Mouse (Mus musculus) retina, postnatal 1 day (tissue): ENCODE measurements around the gene Lamb1.

Source experiments
- DNase-seq: peaks from one replicate; pipeline ENCODE4 v3.0.0-alpha.2; 2012

The Lamb1 gene

DNA sequence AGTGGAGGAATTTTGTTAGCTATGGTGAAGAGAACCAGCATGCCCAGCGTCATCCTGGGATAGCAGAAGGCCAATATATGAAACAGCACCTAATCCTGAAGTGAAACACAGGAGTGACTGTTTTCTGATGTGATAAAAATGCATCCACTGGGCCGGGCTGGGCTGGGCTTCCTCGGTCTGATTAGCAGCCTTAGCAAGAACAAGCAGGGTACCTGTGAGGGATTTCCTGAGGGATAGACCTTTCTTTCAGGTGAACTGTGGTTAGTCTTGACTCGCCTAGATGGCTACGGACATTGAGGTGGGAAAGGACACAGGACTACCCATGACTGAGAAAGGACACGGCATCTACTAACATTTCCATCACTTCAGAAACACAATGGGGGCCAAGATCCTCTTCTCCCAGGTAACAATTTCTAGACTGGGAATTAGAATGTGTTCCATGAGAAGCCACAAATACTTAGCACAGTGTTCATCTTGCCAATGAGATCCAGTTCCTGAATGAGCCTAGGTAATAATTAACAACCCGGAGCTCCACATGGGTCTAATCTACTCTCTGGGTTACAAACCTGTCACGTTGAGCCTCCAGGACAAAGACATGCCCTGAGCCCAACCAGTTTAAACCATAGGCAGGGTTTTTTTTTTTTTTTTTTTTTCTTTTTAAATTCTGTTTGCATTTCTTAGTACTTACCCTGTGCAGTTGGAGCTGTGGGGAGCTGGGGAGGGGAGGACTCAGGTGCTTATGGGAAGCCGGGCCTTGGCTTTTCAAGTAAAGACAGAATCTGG lies 8.7 kb upstream of the Lamb1 start:
- no peak for DNase-seq

DNA sequence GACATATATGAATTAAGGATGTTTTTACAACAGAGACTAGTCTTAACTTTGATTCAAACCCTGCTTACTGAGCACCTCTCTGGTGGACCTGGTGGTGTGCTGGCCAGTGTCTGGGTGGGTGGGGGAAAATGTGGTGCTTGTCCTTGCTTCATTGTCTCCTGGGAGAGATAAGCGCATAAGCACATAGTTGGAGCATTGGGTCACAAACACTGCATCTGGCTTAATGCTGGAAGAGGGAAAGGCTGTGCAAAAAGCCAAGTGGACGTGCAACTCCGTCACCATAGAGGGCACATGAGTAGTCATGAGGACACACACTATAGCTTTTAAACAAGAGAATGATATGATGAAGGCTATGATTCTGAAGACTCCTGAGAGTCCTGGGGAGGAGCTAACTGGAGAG lies 3.2 kb upstream of the Lamb1 start:
- no peak for DNase-seq

DNA sequence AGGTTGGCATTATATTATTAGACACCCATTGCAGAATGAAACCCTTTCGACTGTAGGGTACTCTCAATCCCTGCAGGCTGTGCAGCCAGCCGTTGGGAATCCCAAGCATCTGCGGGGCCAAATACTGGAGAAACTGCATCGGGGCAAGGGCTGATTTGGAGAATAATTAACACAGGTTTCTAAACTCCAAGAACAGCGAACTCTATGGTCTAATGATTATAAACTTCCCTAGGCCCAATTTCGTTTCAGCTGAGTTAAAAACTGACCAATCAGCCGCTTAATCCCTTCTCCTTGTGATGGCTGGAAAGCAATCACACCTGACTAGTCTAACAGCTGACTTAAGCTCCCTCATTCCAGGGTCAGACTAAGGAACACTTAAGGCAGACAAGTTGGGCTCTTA lies 1.1 kb upstream of the Lamb1 start:
- DNase-seq = no peak

DNA sequence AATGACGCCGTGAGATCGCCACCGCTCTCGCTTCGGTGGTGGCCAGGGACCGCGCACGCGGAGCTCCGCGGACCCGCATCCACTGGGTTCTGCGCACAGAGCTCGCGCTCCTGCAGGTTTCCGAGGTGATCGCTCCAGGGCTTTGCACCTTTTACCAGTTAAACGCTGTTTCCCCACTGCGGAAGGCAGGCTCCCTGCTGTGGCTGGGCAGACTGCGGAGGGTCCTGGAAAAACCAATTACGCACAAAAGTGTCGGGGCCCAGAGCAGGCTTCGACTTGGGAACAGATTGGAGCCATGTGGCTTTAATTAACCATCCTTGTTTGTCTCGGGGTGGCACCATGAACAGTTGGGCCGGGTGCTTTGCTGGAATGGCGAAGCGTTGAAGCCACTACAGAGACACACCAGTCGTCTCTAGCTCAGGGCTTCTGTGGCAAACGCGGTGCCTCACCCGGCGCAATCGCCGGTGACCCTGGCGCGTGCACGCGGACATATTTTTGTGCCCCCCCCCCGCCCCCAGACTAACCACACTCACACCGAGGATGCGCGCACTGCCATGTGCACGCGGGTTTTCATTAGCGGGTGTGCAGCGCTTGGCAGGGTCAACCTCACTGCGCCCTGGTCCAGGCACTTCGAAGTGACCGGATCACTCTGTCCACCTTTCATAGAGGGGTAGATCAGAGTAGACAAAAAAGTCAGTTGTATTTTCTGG lies 843 bp downstream of the Lamb1 start:
- DNase-seq = peak; percentile 44

DNA sequence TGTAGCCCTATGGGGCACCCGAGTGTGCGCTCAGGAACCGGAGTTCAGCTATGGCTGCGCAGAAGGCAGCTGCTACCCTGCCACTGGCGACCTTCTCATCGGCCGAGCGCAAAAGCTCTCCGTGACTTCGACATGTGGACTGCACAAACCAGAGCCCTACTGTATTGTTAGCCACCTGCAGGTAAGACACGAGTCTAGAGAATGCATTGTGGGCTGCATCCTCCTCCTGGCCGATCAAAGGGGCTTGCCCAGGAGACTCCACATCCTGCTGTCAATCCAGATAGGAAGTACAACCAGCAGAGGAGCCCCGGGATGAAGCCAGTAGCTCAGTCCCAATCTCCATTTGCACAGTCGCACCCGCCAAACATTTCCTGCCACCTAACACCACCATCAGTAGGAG lies 1.7 kb downstream of the Lamb1 start:
- no peak for DNase-seq

DNA sequence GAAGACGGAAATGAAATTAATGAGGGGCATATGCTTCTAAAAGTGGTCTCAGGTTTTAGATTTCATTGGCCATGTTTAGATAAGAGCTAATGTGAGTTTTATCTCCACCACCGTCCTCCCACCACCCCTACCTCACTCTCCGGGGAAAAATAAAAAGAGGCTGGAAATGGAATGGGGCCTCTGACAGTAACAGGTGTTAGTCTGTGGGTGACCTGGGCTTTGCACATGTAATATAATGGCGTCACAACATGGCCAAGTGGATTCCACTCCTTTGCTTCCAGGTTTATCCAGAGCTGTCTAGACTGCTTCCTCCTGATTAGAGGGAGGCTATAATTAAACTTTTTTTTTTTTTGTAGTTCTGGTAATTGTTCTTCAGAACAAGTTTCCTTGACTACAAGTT lies 2.3 kb downstream of the Lamb1 start:
- no peak for DNase-seq

DNA sequence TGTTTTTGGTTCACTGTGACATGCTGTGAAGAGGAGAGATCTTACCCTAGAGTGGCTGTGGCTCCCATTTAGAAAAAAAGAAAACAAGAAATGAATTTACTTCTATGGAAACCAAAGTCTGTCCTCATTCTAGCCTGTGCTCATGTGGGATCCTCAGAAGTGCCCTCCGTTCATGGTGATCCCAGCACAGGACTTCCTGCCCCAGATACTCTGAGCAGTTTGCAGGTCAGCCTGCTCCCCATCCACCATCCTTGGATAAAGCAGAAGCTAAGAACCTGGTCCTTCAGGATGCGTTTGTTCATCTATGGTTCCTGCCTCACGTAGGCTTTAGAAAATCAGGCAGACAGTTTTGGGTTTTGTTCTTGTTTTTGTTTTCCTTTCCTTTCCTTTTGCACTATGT lies 3.3 kb downstream of the Lamb1 start:
- DNase-seq = no peak

DNA sequence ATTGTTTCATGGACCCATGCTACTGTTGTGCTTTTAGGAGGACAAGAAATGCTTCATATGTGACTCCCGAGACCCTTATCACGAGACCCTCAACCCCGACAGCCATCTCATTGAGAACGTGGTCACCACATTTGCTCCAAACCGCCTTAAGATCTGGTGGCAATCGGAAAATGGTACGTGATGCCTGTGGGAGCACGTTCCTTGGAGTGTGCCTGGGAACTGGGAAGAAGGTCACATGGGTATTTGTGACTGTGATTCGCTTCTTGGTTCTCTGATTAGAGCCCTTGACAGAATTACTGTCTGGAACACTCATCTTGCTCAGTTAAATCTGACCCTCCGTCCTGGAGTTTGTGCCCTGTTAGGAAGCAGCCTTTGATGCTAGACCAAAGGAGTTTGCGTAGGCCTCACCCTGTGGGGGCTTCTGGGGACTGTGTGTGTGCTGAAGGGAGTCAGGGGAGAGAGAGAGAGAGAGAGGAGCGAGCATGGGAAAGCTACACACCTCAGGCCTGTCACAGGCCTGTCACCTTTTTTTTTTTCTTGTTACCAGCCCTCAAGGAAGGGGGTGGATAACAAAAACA lies 4.1 kb downstream of the Lamb1 start:
- DNase-seq = no peak

DNA sequence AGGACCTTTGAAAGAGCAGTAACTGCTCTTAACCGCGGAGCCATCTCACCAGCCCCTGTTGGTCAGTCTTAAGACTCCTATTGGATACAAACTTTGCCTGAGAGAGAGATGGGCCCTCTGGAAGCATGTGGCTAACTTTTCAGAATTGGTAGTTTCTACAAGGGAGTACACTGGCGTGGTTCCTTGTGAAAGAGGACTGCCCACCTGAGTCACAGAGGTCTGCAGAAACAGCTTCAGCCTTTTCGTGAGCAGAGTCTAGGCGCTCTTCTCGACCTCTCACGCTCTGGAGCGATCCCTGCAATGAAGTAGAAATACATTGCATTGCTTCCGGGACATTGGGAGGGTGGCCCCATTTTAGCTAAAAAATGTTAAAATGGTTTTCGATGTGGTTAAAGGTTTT lies 5.3 kb downstream of the Lamb1 start:
- no peak for DNase-seq

DNA sequence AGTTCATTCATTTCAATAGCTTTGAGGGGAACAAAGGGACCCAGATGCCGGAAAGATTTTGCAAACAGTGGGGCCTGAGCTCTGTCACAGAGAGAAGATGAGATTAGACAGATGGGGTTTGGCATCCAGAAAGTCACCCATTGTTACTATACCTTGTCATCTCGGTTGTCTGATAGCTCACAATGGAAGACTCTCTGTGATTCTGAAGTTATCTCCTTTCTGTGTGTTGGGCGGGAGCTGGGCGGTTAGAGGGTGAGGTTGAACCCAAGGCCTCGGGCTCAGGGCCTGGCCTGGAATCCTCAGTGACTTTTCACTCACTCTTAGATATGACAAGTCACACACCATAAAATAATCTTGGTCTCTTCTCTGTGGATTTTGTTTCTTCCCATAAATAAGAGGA lies 5.7 kb downstream of the Lamb1 start:
- DNase-seq = no peak

DNA sequence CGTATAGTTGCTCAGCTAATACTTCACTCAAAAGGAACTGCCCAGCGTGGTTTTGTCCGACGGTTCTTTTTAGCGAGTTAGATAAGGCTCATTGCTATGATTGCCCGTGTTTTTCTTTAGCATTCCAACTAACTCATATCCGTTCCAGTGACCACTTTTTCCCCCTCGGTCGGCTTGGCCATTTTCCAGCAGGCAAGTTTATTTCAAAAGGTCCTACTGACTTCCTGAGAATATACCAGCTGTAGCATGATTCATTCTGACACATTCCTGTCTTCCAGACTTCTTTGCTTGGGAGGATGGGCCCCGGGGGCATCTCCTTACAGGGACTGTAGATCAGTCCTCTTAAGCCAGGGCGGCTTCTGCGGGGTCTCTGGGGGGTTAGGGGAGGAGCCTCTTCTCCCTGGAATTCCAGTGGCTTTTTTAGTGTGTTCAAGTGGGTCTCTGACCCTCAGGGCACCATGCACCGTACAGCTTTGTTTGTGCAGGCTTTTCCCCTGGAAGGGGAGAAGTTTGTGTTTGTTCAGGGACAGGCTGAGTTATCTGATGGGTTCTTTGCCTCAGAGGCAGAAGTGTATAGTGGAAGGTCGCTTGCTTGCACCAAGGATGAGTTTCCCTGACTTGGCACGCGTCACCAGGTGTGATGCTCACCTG lies 6.5 kb downstream of the Lamb1 start:
- DNase-seq = peak; percentile 63

DNA sequence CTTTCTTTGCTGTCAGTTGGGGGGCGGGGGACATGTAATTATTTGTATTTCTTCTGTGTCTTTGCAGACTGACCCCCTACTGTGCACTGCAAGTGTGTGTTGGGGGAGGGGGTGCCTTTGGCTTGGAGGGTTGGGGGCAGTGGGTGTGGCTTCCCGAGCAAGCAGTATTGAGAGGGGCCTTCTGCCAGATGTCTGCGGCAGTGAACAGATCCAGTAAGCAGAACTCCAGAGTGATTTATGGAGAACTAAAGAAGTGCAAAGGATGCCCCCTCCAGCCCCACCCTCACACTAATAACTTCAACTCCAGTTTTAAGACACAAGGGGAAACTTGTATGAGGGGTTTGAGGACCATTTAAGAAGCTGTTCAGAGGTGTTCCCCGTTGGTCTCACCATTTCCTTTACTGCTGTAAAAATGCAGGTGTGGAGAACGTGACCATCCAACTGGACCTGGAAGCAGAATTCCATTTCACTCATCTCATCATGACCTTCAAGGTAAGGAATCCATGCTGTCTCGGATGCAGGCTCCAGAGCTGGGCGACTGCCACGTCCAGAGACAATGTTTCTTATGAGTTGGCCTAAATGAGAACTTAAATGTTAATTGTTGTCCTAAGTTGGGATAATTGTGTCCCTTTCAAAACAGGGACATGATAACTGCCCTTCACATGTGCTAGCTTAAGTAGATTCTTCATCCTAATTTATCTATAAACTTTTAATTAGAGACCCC lies 7.1 kb downstream of the Lamb1 start:
- no peak for DNase-seq

DNA sequence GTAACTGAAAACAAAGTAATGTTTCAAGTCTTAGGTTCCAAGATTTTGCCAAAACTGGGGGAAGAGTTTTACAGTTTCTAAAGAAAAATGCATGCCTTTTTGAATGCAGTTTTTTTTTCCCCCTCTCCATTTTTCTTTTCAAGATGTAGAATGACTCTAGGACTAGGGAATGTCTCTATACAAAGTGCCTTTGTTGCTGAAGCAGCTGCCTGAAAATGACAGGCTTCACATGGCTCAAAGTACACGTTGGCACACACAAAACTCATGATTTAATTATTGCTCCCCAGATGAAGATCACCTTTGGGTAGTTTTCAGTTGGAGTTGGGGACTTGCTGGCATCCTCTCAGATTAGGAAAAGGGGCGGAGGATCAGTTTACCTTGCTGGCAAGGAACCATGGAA lies 7.8 kb downstream of the Lamb1 start:
- no peak for DNase-seq

DNA sequence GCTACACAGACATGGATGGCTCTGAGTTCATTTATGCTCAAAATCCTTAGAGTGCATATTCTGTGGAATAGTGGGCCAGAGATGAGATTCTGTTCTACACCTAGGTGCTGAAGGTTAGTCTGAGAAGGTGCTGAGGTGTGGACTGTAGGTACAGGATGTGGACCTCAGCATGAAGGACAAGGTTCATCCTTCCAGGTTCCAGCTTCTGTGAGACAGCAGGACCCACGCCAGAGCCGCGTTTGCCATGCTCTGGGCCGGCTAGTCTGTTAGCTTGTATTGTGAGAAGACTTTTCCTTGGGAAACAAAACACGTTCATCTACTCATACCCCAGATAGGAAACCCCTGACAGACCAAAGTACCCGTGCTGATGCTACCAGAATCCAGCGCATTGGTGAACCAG lies 8.6 kb downstream of the Lamb1 start:
- DNase-seq = no peak

DNA sequence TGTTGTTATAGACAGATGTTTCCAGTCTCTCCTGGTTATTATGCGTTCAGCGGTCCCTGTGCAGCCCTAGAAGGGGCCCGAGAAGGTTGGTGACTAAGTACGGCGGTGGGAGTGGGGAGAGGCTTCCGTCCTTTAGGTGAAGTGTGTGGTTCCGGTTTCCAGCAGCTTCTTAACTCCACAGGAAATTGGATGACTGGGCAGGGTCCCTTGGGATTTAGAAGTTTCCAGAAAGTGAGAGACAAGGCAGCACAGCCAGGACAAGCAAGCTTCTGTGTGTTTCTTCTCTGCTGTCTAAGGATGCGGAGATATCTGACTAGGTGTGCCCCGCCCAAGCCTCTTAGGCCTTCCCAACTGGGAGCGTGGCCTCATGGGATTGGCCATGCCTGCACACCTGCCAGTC lies 10.4 kb downstream of the Lamb1 start:
- DNase-seq = no peak

DNA sequence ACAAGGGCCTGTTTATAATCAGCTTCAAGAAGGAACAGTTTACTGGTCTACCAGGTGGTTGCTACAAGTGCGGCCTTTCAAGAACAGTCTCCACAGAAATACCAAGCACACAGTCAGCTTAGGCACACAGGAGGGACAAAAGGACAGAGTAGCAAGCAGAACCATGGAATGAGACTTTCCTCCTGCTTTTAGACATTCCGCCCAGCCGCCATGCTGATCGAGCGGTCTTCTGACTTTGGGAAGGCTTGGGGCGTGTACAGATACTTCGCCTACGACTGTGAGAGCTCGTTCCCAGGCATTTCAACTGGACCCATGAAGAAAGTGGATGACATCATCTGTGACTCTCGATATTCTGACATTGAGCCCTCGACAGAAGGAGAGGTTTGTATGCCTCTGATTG lies 13.2 kb downstream of the Lamb1 start:
- DNase-seq = no peak

DNA sequence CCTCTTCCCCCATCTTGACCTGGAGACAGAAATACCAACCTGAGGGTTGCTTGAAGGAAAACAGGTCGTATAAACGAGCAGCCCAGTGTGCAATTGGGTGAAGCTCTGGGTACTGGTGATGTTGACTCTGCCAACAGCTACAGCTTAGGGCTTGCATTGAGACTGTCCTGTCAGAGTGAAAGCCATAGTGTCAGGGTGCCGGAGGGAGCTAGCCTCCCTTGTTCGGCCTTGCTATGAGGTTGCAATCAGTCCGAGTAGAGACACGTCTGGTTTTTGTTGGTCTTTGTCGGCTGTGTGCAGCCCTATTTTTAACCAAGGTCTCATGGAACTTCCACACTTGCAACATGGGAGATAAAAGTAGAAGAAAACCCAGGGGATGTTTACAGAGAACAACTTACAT lies 15.3 kb downstream of the Lamb1 start:
- no peak for DNase-seq

DNA sequence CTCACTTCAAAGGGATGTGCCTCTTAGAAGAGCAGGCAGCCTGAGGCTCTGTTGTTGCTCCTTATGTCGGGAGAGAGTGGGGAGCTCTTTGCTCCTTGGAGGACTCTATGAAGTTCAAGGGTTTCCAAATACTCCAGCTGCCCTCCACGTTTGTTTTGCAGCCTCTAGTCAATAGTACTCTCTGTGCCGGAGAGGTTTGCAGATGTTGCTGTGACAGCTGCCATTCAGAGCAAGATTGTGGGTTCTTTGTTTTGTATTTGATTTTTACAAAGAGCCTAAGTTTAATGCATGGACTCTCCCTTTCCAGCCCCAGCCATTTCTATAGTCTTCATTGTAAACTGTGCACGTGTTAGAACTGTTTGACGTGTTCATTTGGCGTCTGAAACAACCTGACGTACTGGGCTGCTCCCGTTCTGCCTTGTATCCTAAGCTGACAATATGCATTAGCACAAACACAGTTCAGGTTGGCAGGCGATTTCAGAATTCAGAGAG lies 16.1 kb downstream of the Lamb1 start:
- DNase-seq = no peak

DNA sequence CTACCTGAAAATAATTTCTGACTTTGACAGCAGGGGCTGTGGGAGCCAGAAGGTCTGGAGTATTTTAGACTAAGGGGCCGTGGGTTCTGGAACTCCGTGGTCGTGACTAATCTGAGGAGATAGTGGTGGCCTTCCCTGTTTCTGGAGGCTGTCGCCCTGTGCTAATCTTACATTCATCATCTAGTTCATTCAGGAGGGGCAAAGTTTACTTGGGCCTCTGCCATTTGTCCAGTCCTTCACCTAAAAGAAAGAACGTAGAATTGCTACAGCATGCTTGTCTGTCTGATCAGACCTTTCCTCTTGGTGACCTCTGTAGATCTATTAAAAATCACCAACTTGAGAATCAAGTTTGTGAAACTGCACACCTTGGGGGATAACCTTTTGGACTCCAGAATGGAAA lies 17.2 kb downstream of the Lamb1 start:
- no peak for DNase-seq

DNA sequence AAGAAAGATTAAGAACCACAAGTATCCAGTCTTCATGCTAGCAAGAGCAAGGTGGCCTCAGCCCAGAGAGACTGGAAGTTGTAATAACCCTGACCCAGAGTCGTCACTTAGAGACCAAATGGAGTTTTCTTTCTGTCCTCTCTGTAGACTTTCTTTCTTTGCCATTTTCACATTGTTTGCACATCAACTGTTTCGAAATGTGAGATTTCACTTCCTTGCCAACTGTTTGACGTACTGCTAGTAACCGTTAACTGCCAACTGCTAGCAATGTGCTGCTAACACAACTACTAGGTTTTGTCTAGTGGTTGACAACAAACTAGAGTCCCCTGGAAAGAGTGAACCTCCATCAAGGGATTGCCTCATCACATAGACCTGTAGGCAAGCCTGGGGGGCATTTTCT lies 18.1 kb downstream of the Lamb1 start:
- no peak for DNase-seq

DNA sequence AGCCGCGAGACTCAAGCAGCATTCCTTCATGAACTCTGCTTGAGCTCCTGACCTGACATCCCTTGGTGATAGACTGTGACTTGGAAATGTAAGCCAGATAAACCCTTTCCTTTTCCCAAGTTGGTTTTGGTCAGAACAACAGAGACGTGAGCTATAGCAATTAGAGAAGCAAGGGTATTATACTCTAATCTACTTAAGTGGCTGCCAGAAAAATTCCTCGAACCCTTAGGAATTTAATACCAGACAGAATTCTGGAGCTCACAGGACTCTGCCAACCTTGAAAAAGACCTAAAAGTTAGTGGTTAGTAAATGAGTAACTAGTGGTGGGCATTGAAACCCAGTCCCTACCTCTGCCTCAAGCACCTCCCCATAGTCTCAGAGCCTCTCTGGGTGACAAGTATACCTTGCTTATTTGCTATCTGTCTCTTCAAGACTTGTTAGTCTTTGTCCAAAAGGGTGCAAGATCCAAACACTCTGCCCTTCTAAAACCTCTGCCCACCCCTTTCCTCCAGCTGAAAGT lies 18.6 kb downstream of the Lamb1 start:
- DNase-seq = no peak

DNA sequence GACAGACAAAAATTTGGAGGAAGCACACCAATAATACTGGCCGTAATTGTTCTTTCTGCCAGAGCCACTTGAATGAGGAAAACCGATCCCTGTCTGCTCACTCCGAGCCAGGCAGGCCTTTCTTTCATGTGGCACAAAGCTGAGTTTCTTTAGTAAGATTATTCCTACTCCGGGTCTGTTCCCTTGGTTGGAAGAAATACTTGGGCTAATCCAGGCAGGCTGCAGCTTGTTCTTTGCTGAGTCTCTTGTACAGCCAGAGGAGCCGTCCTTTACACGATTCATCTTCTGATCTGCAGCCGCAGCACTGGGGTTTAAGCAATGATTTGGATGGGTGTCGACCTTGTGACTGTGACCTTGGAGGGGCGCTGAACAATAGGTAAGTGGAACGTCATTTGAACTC lies 24.0 kb downstream of the Lamb1 start:
- DNase-seq = no peak

DNA sequence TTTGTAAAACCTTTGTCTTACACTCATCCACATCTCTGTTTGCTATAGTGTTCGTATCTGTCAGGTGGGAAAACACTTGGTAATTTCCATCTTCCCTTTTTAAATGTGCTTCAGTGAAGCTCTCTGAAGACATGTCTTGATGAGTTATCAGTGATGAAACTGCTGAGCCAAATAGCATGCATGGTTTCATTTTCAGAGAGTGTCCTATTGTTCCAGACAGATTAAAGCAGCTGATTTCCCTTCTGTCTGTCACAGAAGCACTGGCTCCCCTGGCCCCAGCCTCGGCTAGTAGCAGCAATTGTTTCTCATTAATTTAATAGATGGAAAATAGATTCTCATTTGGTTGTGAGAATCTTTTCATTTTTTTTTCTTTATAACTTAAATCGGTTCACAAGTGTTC lies 25.9 kb downstream of the Lamb1 start:
- peak; percentile 89 for DNase-seq
